Mouse (Mus musculus): ENCODE results near the gene Zmiz2.
"Not testable (repeated sequence)": the region's sequence is repeated elsewhere in the genome, so short reads cannot be mapped to it uniquely, and the experiment has no call there.

Zmiz2 gene

DNA sequence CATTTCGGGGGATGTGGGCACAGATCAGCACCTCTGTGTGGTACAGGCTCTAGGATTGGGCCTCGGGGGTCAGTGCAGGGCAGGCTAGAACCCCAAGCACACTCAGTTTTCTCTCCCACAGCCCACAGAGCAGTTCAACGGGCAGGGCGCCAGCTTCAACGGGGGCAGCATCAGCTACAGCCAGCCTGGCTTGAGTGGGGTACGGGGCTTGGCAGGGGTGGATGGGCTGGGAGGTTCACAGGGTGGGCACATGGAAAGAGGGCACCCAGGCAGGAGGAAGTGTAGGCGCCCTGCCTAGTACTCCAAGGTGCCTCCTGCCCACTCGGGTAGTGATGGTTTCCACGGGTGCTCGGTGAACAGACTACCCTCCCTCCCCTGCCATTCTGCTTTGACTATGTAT, 9.3 kb downstream of the Zmiz2 start:
- no peak for DNase-seq (ENCODE audit: low spot score in 2 of 2)

DNA sequence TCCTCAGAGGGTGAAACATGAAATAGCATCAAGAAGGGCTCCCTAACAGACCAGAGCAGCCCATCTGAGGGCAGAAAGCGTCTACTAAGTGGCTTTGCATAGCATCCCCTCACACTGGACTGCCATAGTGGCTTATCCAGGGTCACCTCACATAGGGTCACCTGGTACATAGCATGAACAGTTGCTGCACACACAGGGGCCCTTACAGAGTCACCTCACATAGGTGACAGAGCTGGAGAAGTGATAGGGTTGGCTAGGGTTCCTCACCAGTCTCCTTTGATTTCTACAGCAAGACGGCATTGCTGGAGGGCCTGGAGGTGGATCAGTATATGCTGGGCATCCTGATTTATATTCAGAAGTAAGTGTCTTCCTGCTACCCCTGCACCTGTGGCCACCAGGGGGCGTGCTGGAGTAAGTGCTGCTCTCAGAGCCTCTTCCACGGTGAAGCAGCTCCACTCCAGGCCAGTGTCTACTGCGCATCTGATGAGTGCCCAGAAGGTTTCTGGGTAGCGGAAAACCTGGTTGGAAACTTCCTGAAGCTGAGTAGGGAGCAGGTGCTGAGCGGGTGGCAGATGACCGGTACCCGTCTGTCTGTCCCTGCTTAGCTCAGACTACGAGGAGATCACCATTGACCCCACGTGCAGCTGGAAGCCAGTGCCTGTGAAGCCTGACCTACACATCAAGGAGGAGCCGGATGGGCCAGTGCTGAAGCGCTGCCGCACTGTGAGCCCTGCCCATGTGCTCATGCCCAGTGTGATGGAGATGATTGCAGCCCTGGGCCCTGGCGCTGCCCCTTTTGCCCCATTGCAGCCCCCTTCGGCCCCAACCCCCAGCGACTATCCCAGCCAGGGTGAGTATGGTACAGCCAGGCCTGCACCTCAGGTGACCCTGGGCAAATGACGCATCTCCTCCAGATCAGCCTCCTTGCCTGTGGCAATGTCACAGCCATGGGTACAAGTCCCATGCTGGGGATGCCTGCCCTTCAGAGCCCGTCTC, 13.9 kb downstream of the Zmiz2 start:
- DNase-seq (ENCODE audit: low spot score in 2 of 2): peak; percentile 68 to 84

- no peak for DNase-seq (ENCODE audit: low spot score in 2 of 2)
Observed at GRCm38 (mm10) chr11:6403830-6404405, 15.0 kb downstream of the Zmiz2 start.

DNA sequence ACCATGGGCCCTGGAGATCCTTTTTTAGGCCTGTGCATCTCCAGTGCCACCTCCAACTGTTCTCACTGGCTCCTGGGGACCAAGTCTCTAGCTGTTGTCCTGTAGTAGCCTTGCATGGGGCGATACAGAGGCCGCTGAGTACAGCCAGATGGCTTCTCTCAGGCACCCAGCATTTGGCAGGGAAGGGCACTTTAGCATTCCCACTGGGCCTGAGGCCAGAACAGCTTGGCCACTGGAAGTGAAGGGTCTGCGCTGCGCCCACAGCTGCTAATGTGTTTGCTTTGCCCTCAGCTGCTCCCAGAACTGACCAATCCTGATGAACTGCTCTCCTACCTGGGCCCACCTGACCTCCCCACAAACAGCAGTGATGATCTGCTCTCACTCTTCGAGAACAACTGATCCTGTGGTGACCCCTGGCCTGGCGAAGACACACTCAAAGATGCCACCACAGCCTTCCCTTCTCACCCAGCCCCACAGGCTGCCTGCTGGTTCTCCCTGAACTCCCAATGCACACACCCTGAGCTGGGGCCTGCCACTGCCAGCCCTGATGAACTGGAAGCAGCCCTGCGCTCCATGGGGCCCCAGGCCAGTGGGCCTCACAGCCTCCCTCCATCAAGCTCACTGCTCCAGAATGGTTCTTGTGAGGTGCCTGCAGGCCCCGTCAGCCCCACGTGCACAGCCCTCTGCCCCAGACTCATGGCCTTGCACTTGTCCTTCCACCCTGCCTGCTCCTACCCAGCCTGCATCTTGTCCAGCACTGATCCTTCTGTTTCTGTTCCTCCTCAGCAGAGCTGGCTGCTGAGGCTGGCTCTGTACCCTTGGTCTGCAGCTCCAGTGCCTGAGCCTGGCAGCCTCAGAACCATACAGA, 16.1 kb downstream of the Zmiz2 start:
- no peak for DNase-seq (ENCODE audit: low spot score in 2 of 2)

GRCm38 (mm10) chr11:6405591-6406081, 16.8 kb downstream of the Zmiz2 start:
- no peak for DNase-seq (ENCODE audit: low spot score in 2 of 2)

DNA sequence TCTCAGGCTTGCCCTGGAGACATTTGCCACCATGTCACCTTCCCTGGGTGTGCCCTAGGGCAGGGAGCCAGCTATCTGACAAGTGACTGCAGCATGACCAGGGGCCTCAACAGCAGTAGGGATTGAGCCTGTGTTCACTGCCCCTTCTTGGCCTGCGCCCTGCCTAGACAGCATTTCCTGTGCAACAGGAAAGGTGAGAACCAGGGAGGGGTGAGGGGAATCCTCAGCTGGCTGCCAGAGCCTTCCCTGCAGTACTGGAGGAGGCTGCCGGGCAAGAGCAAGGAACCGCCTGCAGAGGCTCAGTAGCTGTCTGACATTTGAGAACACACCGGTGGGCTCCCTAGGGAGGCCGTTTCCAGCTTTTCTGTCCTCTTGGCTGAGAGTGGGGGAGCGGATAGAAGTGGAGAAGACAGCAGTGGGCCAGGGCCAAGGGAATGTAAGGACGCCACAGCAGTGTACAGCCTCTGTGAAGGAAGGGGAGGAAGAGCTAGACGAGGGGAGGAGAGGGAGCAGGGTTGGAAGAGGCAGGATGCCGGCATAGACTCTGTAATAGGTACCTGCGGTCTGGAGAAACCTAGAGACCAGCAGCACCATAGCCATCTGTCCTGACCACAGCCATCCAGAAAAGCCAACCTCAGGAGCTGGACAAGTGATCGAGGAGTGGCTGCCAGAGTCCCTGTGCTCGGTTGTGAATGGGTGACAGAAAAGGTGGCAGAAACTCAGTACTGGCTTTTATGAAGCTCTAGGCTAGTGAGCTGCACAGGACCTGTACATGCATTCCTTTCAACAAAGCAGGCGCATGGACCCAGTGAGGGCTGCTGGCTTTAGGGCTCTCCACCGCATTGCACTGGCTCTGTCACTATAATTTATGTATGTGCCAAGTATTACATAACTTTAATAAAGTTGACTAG, 17.6 kb downstream of the Zmiz2 start:
- no peak for DNase-seq (ENCODE audit: low spot score in 2 of 2)

- no peak for DNase-seq (ENCODE audit: low spot score in 2 of 2)
Observed at GRCm38 (mm10) chr11:6407162-6407621, 18.3 kb downstream of the Zmiz2 start.

GRCm38 (mm10) chr11:6410050-6410602, 21.3 kb downstream of the Zmiz2 start:
- DNase-seq (ENCODE audit: low spot score in 2 of 2): no peak

DNA sequence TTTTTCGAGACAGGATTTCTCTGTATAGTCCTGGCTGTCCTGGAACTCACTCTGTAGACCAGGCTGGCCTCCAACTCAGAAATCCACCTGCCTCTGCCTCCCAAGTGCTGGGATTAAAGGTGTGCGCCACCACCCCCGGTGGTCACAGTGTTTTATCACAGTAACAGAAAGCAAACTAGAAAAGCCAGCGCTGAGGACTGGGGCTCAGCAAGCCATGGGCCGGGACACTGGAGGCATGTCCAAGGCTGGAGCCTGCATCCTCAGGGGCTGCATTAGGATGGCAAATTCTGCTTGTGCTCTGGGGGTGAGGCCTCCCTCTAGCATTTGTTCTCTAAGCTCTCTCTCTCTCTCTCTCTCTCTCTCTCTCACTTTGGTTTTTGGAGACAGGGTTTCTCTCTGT, 21.9 kb downstream of the Zmiz2 start:
- not testable (repeated sequence) for DNase-seq (ENCODE audit: low spot score in 2 of 2)

DNA sequence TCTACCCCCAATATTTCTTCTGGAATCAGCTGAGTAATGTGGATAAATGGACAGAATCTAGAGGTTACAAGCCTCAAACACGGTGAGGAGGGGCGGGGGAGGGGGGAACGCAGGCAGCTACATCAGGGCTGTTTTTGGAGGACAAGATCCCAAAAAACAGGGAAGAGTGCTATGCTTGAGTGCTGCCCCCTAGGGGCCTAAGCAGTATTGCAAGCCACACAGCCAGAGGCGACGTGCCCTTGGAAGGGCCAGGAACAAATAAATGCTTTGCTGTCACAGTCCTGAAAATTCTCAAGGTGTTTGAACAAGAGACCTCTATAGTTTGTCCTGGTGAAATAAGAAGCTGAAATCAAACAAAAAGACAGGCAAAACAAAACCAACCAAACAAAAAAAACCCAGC, 22.8 kb downstream of the Zmiz2 start:
- peak; percentile 45 to 64 for DNase-seq (ENCODE audit: low spot score in 2 of 2)

GRCm38 (mm10) chr11:6413264-6413663, 24.4 kb downstream of the Zmiz2 start:
- no peak for DNase-seq (ENCODE audit: low spot score in 2 of 2)

DNA sequence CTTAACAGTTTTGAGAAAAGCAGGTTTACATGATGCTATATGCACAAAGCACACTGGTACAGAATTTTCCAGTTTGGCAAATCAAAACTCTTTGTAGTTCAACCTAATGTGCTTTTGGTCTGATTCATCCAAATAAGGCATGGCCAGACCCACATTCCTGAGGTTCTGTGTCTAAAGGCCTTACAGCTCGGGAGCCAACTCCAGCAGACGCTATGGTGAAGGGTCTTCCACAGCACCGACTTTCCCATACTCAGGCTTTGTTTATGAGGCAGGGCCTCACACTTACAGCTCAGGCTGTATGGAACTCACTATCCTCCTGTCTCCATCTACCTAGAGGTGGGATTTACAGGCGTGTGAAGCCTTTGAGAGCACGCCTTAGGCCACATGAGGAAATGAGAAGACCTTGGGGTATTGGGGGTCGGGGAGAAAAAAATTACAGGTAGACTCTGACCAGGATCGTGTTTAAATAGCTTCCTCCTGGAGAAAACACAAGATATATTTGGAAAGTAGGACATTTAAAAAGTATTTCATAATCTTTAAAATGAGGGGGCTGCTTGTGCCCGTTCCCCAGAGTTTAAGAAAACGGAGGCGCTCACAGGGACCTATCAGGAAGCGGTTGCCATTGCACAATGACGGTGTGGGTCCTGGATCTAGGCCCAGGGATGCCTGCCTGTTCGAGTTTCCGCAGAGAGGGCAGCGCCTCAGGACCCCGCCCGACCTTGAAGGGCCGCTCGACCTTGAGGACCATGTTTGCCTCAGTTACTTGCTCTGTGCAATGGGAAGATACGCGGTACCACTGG, 26.1 kb downstream of the Zmiz2 start, which contains the start of gene Ppia:
TSS of gene Ppia (plus strand) at position 693 of the 800 bp plus-strand sequence.
- no peak for DNase-seq (ENCODE audit: low spot score in 2 of 2)

GRCm38 (mm10) chr11:6415551-6416404, 26.9 kb downstream of the Zmiz2 start:
- DNase-seq (ENCODE audit: low spot score in 2 of 2): peak; percentile 98 to 99

GRCm38 (mm10) chr11:6416405-6417034, 27.6 kb downstream of the Zmiz2 start:
- DNase-seq (ENCODE audit: low spot score in 2 of 2): peak; percentile 83 to 85

- no peak for DNase-seq (ENCODE audit: low spot score in 2 of 2)
Observed at GRCm38 (mm10) chr11:6417069-6417468, 28.2 kb downstream of the Zmiz2 start.

DNA sequence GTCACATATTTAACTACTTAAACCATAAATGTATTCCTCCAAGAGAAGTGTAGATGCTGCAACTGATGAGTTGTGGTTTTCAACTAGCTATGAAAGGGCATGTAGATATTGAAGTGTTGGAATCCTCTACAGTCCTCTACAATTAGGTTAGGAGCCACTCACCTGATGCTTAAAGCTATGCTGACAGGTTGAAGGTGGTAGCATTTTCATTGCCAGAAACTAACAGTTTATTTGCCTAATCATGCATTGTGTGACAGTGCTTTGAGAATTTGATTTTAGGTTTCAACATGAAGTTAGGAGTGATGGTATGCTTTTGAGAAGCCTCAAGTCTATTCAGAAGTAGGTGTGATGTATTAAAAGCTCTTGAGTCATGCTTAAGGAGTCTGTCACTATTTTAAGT, 28.6 kb downstream of the Zmiz2 start:
- DNase-seq (ENCODE audit: low spot score in 2 of 2): no peak

GRCm38 (mm10) chr11:6418751-6419150, 29.9 kb downstream of the Zmiz2 start:
- no peak for DNase-seq (ENCODE audit: low spot score in 2 of 2)

GRCm38 (mm10) chr11:6419156-6419555, 30.3 kb downstream of the Zmiz2 start:
- not testable (repeated sequence) for DNase-seq (ENCODE audit: low spot score in 2 of 2)
